ENCODE assay signal across 8 mouse cellular contexts in genomic region chr7:143757027-143757390, GRCm38 (mm10). TPM values are rescaled to one million over a fixed set of nuclear protein-coding genes. Genes with fewer than 3 reads are reported as not detected.
DNase-seq lines count a peak whose midpoint lies in the region; ATAC-seq and TF ChIP-seq lines count a peak whose summit lies in the region.

No protein-coding gene starts in this region.

- peaks cover 9% of the 10 kb centered on the region; the same call in 1 of the 2 replicates for H3K4me1 ChIP-seq in hindbrain, embryonic 14.5 days (replicated peaks; ENCODE audit: control insufficient read depth, insufficient read depth, low read length)
- H3K4me1 ChIP-seq in megakaryocyte, embryonic 14.5 days, result peaks cover 36% of the 10 kb centered on the region

- H3K9ac ChIP-seq in hindbrain, embryonic 14.5 days, result peak overlapping the region; percentile 18; the same call in 1 of the 2 replicates

- peak overlapping the region; percentile 78 for H3K4me2 ChIP-seq in hindbrain, embryonic 14.5 days (replicated peaks)

- H3K9me3 ChIP-seq in hindbrain, embryonic 14.5 days (ENCODE audit: control insufficient read depth, low read length), result no peaks in the 10 kb centered on the region
- no peaks in the 10 kb centered on the region for H3K9me3 ChIP-seq in megakaryocyte, embryonic 14.5 days

- peak overlapping the region; percentile 31 for H3K4me3 ChIP-seq in hindbrain, embryonic 14.5 days (replicated peaks; ENCODE audit: low read length)
- H3K4me3 ChIP-seq in left cerebral cortex, adult 2 months, result peak overlapping the region; percentile 32
- peak overlapping the region; percentile 89 for H3K4me3 ChIP-seq in megakaryocyte, embryonic 14.5 days (replicated peaks)

- H3K36me3 ChIP-seq in hindbrain, embryonic 14.5 days (replicated peaks; ENCODE audit: control insufficient read depth, insufficient read depth), result no peaks in the 10 kb centered on the region
- H3K36me3 ChIP-seq in megakaryocyte, embryonic 14.5 days (replicated peaks; ENCODE audit: low read length), result no peaks in the 10 kb centered on the region

- H3K27ac ChIP-seq in hindbrain, embryonic 14.5 days, result no peak overlapping the region
- H3K27ac ChIP-seq in left cerebral cortex, adult 2 months, result peak overlapping the region; percentile 24; the same call in 1 of the 2 replicates

- intact Hi-C loops in left cerebral cortex, adult 2 months (cut with DNase I), result no loop called here

- H3K27me3 ChIP-seq in hindbrain, embryonic 14.5 days (ENCODE audit: control insufficient read depth, insufficient read depth, low read length), result peaks cover 18% of the 10 kb centered on the region
- H3K27me3 ChIP-seq in megakaryocyte, embryonic 14.5 days (replicated peaks), result peaks cover 74% of the 10 kb centered on the region

- 3% methylated on average over 15 of the region's 15 CpGs for WGBS in hindbrain, embryonic 14.5 days

- peak; percentile 87 for ATAC-seq in hindbrain, embryonic 14.5 days (ENCODE audit: low FRiP score)

- peak; percentile 86 for DNase-seq in R1 (ENCODE audit: low read depth, low spot score)
- DNase-seq in cerebellum, adult 9-10 months, result peak; percentile 48
- peak; percentile 28 to 64 for DNase-seq in frontal cortex, postnatal 10 days (ENCODE audit: low spot score in 2 of 2)
- peak; percentile 71 for DNase-seq in hindbrain, embryonic 14.5 days (ENCODE audit: low spot score)
- DNase-seq in left cerebral cortex, adult 2 months (ENCODE audit: extremely low spot score in 1 of 2, low spot score in 2 of 2), result peak; percentile 64 to 67
- DNase-seq in right cerebral cortex, postnatal 36 days (ENCODE audit: low spot score in 2 of 2), result peak; percentile 61 to 64
- peak; percentile 45 for DNase-seq in yolk sac, embryonic 10.5 days (ENCODE audit: low spot score)

- TF ChIP-seq CTCF in left cerebral cortex, adult 2 months (IDR thresholded peaks at IDR 0.05), result no peak; the same call in 1 of the 2 replicates

RNA-seq across cellular contexts. Expression of gene Osbpl5, which starts 0.2 kb away (rescaled TPM):
- polyA plus RNA-seq in hindbrain, embryonic 14.5 days (2014; fragmentation: Nextera tagmentation; extraction: Ambion mirVana), result 35.0 and 38.1 TPM in 2 replicates
- 10 to 100 TPM; 37.6 to 40.9 TPM for total RNA-seq in left cerebral cortex, adult 2 months (2021)
- 1.2 TPM in 1 of 2 replicates, not detected in the other for polyA plus RNA-seq in megakaryocyte, embryonic 14.5 days (2012; ENCODE audit: insufficient read depth, low replicate concordance)

RNA-seq across cellular contexts. Expression of gene Mrgprg, which starts 9.8 kb away (rescaled TPM):
- not detected in 2 replicates for polyA plus RNA-seq in hindbrain, embryonic 14.5 days (2014; fragmentation: Nextera tagmentation; extraction: Ambion mirVana)
- not detected for total RNA-seq in left cerebral cortex, adult 2 months (2021)
- not detected in 2 replicates for polyA plus RNA-seq in megakaryocyte, embryonic 14.5 days (2012; ENCODE audit: insufficient read depth, low replicate concordance)

RNA-seq across cellular contexts. Expression of gene Mrgpre, which starts 27.3 kb away (rescaled TPM):
- 8.7 and 9.2 TPM in 2 replicates for polyA plus RNA-seq in hindbrain, embryonic 14.5 days (2014; fragmentation: Nextera tagmentation; extraction: Ambion mirVana)
- 1 to 10 TPM; 5.5 to 7.0 TPM for total RNA-seq in left cerebral cortex, adult 2 months (2021)
- polyA plus RNA-seq in megakaryocyte, embryonic 14.5 days (2012; ENCODE audit: insufficient read depth, low replicate concordance), result 0.46 TPM in 1 of 2 replicates, not detected in the other

Comparison
In these comparisons a context has a peak if more than half of its experiments do, and no peak if none do; other contexts are left out.
1. H3K4me3 ChIP-seq: peak in every context shown above with its lines; median percentile 89 in megakaryocyte, embryonic 14.5 days; 32 in left cerebral cortex, adult 2 months; 31 in hindbrain, embryonic 14.5 days.
2. RNA of gene Osbpl5, which starts 0.2 kb away (polyA plus RNA-seq): 35.0 to 38.1 TPM in hindbrain, embryonic 14.5 days; 1.2 TPM in megakaryocyte, embryonic 14.5 days; every median in the first group is over 10 times any median in the second.
3. Peak in every context shown above with its lines, with median percentiles within 50 percentile points of each other: DNase-seq.